Mouse (Mus musculus): Measurements from ENCODE around the gene Flt3.

GRCm38 (mm10) chr5:147340741-147341414, 59.4 kb downstream of the Flt3 start:
- TF ChIP-seq POLR2A (IDR thresholded peaks at IDR 0.05; ENCODE audit: borderline replicate concordance, insufficient read depth, low read length) (no peak), CTCF (IDR thresholded peaks at IDR 0.05; ENCODE audit: borderline replicate concordance, insufficient read depth, low read depth, low read length) (no peak)

Measured in cerebellum, adult 2 months (tissue).